Mouse (Mus musculus): ENCODE results near the gene Ky.

Ky gene

GRCm38 (mm10) chr9:102504716-102505378 is 703 bp upstream of the Ky start:
- no peak for DNase-seq

- no peak for DNase-seq
Measured at GRCm38 (mm10) chr9:102508315-102508714, 2.8 kb downstream of the Ky start.

- no peak for DNase-seq
Measured at GRCm38 (mm10) chr9:102511423-102511822, 5.9 kb downstream of the Ky start.

- DNase-seq: no peak
Measured at GRCm38 (mm10) chr9:102513578-102513977, 8.0 kb downstream of the Ky start.

GRCm38 (mm10) chr9:102518443-102518842 is 12.9 kb downstream of the Ky start:
- DNase-seq: no peak

- DNase-seq: no peak
Measured at GRCm38 (mm10) chr9:102521396-102521795, 15.8 kb downstream of the Ky start.

GRCm38 (mm10) chr9:102528106-102528505 is 22.6 kb downstream of the Ky start:
- DNase-seq: no peak

GRCm38 (mm10) chr9:102528561-102528960 is 23.0 kb downstream of the Ky start:
- DNase-seq: no peak

GRCm38 (mm10) chr9:102529008-102529407 is 23.5 kb downstream of the Ky start:
- no peak for DNase-seq

- no peak for DNase-seq
Measured at GRCm38 (mm10) chr9:102531051-102531892, 25.7 kb downstream of the Ky start.

GRCm38 (mm10) chr9:102536968-102537367 is 31.4 kb downstream of the Ky start:
- DNase-seq: no peak

GRCm38 (mm10) chr9:102539699-102540098 is 34.1 kb downstream of the Ky start:
- DNase-seq: no peak

GRCm38 (mm10) chr9:102541666-102542065 is 36.1 kb downstream of the Ky start:
- DNase-seq: no peak

GRCm38 (mm10) chr9:102542540-102542939 is 37.0 kb downstream of the Ky start:
- DNase-seq: no peak

GRCm38 (mm10) chr9:102543761-102544115 is 38.2 kb downstream of the Ky start:
- no peak for DNase-seq

- DNase-seq: no peak
Measured at GRCm38 (mm10) chr9:102544116-102544772, 38.7 kb downstream of the Ky start.

- peak; percentile 59 to 63 for DNase-seq
Measured at GRCm38 (mm10) chr9:102544773-102545366, 39.3 kb downstream of the Ky start.

- DNase-seq: no peak
Measured at GRCm38 (mm10) chr9:102545406-102546255, 40.1 kb downstream of the Ky start.

- DNase-seq: no peak
Measured at GRCm38 (mm10) chr9:102546256-102547027, 40.9 kb downstream of the Ky start.

GRCm38 (mm10) chr9:102547028-102547354 is 41.4 kb downstream of the Ky start:
- no peak for DNase-seq

GRCm38 (mm10) chr9:102549211-102549610 is 43.7 kb downstream of the Ky start:
- DNase-seq: peak in 1 of 2 experiments; percentile 6

- peak in 1 of 2 experiments; percentile 15 for DNase-seq
Measured at GRCm38 (mm10) chr9:102551771-102552170, 46.2 kb downstream of the Ky start.

Measured in lung, adult 18-20 months (tissue).